Mouse (Mus musculus): Measurements from ENCODE around the gene Hmgn2.
A peak's percentile ranks its signal among the peaks of the same experiment; 100 is the strongest.

Hmgn2 gene

DNA sequence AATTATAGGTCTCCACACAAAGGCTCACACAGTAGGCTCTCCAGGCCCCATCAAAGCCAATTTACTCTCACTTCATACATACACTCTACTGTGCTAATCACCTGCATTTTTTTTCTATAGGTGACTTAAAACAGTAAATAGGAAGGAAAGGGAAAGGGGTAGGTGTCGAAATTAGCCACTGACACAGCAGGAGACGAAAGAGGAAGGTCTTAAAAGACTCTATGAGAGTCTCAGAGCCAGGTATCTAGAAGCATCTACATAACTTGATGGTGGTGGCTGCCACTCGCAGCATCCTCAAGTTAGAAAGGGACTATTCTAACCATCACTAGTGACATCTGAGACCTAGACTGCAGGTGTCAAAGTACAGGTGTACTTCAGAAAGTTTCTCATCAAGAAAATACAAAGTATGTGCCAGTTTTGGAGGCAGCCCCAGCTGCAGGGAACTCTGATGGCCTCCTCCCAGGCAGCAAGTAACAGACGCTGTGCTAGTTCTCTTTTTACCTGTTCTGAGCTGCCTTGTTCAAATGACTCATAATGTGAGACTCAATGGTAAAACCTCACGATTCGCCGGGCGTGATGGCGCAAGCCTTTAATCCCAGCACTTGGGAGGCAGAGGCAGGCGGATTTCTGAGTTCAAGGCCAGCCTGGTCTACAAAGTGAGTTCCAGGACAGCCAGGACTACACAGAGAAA is 9.7 kb upstream of the Hmgn2 start:
- DNase-seq (ENCODE audit: low read depth, low spot score), result no peak

DNA sequence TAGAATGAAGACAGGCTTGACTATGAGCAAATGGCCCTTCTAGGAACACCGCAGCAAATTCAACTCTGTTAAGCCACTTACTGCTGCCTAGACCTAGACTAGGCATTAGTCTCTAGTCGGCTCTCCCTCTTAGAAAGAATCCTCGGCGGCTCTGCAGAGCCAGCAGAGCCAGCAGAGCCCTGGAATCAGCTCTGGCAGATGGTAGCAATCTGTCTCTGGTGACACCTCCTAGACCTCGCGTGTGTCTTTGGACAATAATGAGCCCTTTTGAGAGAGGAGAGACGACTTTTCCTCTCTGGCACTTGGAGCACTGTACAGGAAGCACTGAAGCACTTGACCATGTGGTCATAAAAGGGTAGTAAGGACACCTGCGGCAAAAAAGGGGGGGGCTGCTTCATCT is 3.3 kb upstream of the Hmgn2 start:
- no peak for DNase-seq (ENCODE audit: low read depth, low spot score)

- no peak for DNase-seq (ENCODE audit: low read depth, low spot score)
Observed at GRCm38 (mm10) chr4:133970876-133971275, 2.4 kb upstream of the Hmgn2 start.

- no peak for DNase-seq (ENCODE audit: low read depth, low spot score)
Observed at GRCm38 (mm10) chr4:133970196-133970595, 1.7 kb upstream of the Hmgn2 start.

DNA sequence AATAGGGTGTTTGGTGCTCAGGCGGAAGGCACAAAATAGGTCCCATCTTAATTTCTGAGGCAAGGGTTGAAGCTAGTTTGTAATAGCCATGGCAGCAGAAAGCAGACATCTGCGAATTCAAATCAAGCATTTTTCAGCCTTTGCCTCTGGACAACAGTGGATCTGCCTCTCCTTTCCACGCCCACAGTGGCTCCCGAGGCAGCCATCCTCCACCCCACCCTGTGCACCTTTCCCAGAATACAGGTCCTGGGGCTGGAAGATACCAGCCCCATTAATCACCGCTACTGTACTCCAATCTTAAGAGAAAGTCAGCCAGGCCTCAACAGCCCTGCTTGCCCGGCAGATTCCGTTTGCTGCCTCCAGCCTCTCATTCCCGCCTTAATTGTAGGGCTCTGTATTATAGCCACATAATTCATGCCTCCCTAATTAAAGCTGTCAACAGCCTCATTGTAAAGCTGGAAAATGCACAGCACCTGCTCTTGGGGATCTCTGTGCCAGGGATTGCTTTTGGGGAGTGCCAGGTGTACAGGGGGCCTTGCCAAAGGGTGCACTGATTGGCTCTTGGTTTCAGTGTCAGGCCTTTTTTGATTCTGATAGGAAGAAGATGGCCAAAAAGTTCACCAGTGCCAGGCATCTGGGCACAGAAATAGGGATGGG is 792 bp upstream of the Hmgn2 start:
- no peak for DNase-seq (ENCODE audit: low read depth, low spot score)

DNA sequence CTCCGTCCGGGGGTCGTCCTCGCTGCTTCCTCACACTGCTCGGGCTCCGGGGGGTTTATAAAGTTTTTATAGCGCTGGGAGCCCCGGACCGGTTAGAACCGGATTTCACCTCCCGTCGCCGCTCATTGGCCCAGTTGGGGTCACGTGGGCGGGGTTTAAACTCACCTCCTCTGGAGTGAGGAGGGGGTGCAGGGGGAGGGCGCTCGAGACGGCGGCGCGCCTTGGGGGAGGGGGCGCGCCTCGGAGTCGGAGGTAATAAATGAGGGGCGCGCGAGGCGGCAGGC is 642 bp downstream of the Hmgn2 start:
- peak; percentile 90 for DNase-seq (ENCODE audit: low read depth, low spot score)

DNA sequence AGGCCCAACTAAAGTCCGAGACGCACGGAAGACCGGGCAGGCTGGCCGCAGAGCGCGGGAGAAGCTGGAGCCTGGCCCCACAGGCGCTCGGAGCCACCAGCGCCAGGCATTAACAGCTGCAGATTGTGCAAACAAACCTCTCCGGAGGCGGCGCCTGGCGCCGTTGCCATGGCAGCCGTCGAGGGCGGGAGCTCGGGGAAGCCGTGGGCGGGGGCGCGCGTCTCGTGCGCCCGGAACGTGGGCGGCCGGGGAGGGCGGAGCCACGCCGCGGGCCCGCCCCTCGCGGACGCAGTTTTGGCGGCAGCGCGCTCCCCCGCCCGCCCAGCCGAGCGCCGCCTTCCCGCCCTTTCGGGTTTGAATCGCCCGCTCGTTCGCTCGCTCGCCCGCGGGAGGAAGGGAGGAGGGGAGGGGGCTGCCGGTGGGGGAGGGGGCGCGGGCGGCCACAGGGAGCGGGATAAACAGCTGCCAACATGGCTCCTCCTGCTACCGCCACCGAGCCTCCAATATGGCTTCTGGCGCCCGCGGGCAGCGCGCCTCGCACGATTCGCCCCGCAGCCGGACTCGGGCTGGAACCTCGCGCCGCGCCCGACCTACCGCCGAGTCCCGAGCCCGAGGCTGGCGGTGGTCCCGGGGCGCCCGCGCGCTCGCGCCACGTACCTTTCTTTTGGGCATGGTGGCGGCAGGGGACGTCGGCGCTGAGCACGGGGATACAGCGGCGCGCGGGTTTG is 1.1 kb downstream of the Hmgn2 start:
- peak; percentile 86 for DNase-seq (ENCODE audit: low read depth, low spot score)

- DNase-seq (ENCODE audit: low read depth, low spot score), result peak; percentile 22
Observed at GRCm38 (mm10) chr4:133966271-133966940, 2.0 kb downstream of the Hmgn2 start.

DNA sequence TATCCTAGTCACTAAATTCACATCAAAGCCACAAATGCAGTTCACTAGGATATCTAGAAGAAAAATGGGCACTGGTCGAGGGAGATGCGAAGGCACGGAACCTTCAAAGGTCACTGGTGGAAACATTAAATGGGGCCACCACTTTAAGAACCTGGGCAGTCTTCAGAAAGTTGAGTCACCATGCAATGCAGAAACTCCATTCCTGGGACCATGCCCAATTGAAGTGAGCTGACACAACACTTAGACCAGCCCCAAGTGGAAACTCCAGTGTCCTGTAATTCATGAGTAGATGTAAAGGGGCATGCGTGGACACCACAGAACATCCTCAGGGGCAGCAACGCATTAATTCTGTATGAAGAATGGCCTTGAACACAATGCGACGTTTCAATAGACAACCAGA is 5.9 kb downstream of the Hmgn2 start:
- DNase-seq (ENCODE audit: low read depth, low spot score), result peak; percentile 53

GRCm38 (mm10) chr4:133958884-133959283 is 9.6 kb downstream of the Hmgn2 start:
- DNase-seq (ENCODE audit: low read depth, low spot score), result no peak

- DNase-seq (ENCODE audit: low read depth, low spot score), result no peak
Observed at GRCm38 (mm10) chr4:133956358-133956757, 12.1 kb downstream of the Hmgn2 start.

GRCm38 (mm10) chr4:133946736-133947135 is 21.7 kb downstream of the Hmgn2 start:
- DNase-seq (ENCODE audit: low read depth, low spot score), result peak; percentile 45

DNA sequence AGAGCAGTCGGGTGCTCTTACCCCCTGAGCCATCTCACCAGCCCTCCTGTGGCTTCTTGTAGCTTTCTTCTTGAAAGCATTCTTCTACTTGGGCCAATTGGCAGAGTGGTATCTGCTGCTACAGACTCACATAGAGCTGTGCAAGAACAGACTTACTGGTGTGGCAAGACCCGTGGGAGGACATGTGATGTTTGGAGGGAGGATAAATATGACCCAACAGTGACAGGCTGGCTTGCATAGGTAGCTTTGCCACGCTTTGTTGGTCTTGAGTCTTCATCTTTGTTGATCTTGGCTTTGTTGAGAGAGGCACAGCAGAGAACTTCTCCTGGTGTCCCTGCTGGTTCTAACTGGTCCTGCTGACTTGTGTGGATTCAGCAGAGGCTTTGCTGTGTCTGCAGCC is 24.7 kb downstream of the Hmgn2 start:
- no peak for DNase-seq (ENCODE audit: low read depth, low spot score)

GRCm38 (mm10) chr4:133942679-133943078 is 25.8 kb downstream of the Hmgn2 start:
- DNase-seq (ENCODE audit: low read depth, low spot score), result no peak

DNA sequence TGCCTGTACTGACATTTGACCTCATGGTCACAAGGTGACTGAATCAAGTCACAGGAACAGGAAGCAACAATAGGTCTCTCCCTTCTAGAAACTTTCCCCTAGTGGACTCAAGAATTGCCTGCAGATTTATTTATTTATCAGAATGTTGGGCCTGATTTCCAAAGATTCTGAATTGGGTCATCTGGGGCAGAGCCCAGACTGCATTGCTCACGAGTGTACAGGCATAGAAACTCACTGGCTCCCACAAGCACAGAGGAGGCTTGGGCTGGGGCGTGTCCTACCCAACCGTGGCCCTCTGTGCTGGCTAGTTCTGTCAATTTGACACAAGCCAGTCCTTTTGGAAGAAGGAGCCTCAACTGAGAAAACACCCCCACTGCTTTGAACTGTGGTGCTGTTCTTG is 26.9 kb downstream of the Hmgn2 start:
- DNase-seq (ENCODE audit: low read depth, low spot score), result peak; percentile 46

DNA sequence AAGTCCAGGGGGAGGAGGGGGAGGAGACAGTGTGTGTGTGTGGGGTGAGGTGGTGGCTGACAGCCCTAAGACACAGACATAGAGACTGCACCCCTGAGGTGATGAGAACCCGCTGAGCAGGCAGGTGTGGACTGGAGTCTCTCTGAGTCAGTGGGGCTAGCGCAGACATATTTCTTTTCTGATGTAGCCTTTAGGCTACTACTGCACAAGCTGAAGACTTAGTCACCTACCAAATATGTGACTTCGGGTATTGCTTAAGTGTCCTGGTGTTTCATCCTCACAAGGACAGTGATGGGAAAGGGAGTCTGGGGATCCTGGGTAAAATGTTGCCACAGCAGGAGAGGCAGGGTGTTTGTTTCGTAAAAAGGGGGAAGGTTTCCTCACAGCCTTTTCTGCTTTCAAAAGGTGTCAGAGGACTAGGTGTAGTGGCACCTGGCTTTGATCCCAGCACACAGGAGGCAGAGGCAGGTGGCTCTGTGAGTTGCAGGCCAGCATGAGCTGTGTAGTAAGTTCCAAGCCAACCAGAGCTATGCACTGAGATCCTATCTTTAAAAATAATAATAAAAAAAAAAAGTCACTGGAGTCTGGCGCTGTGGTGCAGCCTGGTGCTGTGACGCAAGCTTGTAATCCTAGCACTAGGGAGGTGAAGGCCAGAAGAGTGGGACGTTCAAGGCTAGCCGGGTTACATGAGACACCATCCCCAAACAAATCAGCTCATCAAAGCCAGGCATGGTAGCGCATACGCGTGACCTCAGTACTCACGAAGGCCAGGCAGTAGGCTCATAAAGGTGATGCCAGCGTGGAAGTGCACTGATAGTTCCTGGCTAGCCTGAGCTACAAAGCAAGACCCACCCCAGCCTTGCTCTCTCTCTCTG is 27.8 kb downstream of the Hmgn2 start:
- DNase-seq (ENCODE audit: low read depth, low spot score), result peak; percentile 75

GRCm38 (mm10) chr4:133938077-133938476 is 30.4 kb downstream of the Hmgn2 start:
- no peak for DNase-seq (ENCODE audit: low read depth, low spot score)

DNA sequence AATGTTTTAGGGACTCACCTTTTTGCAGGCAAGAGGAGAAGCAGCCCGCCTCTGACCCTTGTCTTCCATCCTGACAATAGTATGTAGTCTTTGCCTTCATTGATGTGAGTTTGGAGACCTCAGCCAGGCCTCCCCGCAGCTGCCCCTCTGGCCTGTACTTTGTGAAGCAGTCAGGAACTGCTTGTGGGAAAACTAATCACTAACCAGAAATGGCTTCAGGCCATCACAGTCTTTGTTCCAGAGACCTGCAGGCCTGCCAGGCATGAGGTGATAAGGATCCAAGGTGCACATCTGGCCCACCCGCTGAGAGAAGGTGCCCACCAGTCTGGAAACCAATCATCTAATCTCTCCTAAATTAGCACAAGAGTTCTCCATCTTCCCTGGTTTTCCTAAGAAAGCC is 36.7 kb downstream of the Hmgn2 start:
- no peak for DNase-seq (ENCODE audit: low read depth, low spot score)

DNA sequence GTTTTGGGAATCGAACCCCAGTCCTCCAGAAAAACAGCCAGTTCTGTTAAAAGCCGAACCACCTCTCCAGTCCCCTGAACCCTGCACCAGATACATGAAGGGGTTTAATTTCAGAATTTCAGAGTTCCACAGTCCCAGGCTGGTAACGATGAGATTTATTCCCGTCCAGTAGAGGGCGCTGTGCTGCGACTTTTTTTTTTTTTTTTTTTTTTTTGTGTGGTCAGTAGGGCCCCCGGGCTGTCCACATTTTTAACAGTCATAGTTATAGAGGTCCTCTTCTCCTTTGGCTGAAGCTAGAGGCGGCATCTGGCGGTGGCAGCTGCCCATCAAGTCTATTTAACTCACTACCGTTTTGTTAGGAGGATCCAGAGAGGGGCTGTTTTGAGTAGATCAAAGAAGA is 37.1 kb downstream of the Hmgn2 start:
- peak; percentile 70 for DNase-seq (ENCODE audit: low read depth, low spot score)

DNA sequence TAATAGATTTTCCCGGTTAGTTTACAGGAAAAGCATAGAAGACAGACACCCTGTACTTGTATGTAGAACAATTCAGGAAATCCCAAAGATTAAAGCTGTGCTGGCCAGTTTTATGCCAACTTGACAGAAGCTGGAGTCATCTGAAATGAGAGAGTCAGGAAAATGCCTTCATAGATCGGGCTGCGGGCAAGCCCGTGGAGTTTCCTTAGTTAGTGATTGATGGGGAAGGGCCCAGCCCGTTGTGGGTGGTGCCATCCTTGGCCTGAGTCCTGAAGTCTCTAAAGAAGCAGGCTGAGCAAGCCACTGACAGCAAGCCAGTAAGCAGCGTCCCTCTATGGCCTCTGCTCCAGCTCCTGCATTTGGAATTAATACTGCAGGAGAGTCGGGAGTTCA is 39.2 kb downstream of the Hmgn2 start:
- DNase-seq (ENCODE audit: low read depth, low spot score), result no peak

GRCm38 (mm10) chr4:133928576-133929277 is 39.7 kb downstream of the Hmgn2 start:
- DNase-seq (ENCODE audit: low read depth, low spot score), result no peak
